Mouse (Mus musculus): ENCODE measurements at regions not wholly inside any gene's neighbourhood (a gene's known extent, or its start where the extent isn't known, plus 50 kb on each side); places are given as distances from the start of the nearest gene placed in this dataset.

DNA sequence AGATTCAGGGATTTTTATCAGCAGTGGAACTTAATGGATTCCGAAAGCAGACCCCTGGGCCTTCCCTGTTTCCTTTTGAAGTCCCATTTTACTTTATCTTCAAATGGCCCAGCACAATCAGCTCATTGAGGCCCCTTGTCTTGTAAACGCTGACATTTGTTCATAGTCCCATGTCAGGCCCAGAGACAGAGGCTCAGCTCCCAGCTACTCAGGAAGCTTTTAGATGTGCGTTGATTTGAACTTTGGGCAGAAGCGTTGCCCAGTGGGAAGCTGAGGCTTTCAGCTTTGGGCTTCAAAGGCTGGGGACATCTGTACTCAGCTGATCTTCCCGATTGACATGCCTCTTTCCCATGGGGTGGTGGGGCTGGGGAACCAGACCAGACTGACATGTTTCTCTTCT is 343.2 kb downstream of the Nuak1 start:
- TF ChIP-seq CTCF (IDR thresholded peaks at IDR 0.05; ENCODE audit: low read depth) (no peak), EP300 (optimal IDR thresholded peaks at IDR 0.05) (no peak)
